Mouse (Mus musculus) CH12.LX (cell line): ENCODE results near the gene Rora. TPM values are rescaled to one million over a fixed set of nuclear protein-coding genes. Genes with fewer than 3 reads are reported as not detected.

Source experiments
- DNase-seq: peaks from one replicate; pipeline ENCODE4 v3.0.0-alpha.2; 2013; ENCODE audit errors: extremely low read depth
- H3K27ac ChIP-seq: 2 replicates; pipeline ENCODE4 v1.5.1; 2012; ENCODE audit warnings: low read depth, mild to moderate bottlenecking, control low read depth, moderate library complexity; ENCODE audit not compliant: insufficient read depth
- H3K27me3 ChIP-seq: replicated peaks from 2 replicates; pipeline ENCODE3; 2012; ENCODE audit warnings: inconsistent platforms
- H3K36me3 ChIP-seq, 2 experiments: replicated peaks in 1 of 2; 2 replicates each; pipeline versions ENCODE3 to v1.6.1; 2012; ENCODE audit warnings: inconsistent platforms in 1 of 2, low read length in 1 of 2, mild to moderate bottlenecking in 1 of 2, mixed read lengths in 1 of 2, moderate library complexity in 1 of 2; ENCODE audit not compliant: control insufficient read depth in 1 of 2, insufficient read depth in 1 of 2
- H3K4me1 ChIP-seq, 2 experiments: 2 replicates each; pipeline ENCODE4 v1.6.1; 2012; ENCODE audit warnings: inconsistent platforms in 1 of 2, moderate library complexity in 1 of 2; ENCODE audit not compliant: insufficient read depth in 2 of 2, control insufficient read depth in 1 of 2
- H3K4me2 ChIP-seq: 2 replicates; pipeline ENCODE4 v1.6.1; 2012; ENCODE audit warnings: low read depth, mild to moderate bottlenecking, control low read depth; ENCODE audit not compliant: poor library complexity, insufficient read depth, severe bottlenecking
- H3K4me3 ChIP-seq, 3 experiments: fragments of 150-350 bp in 1 of 3; sonication (generic) in 1 of 3; replicated peaks in 1 of 3; 2 replicates each; pipeline versions ENCODE3 to v1.5.1; 2011 to 2012; ENCODE audit warnings: low read depth in 2 of 3, low read length in 2 of 3, mild to moderate bottlenecking in 2 of 3, moderate library complexity in 2 of 3, control low read depth in 1 of 3, improper control_type of control experiment in 1 of 3, inconsistent platforms in 1 of 3, mixed read lengths in 1 of 3; ENCODE audit not compliant: poor library complexity in 1 of 3
- H3K79me2 ChIP-seq: replicated peaks from 2 replicates; pipeline ENCODE4 v1.6.1; 2012; ENCODE audit warnings: mild to moderate bottlenecking, moderate library complexity; ENCODE audit not compliant: control insufficient read depth, poor library complexity, insufficient read depth, severe bottlenecking; ENCODE audit errors: extremely low read depth
- H3K9ac ChIP-seq: 2 replicates; pipeline ENCODE4 v1.6.1; 2012; ENCODE audit warnings: low read depth, mild to moderate bottlenecking, control low read depth, moderate library complexity; ENCODE audit not compliant: insufficient read depth
- H3K9me3 ChIP-seq: replicated peaks from 2 replicates; pipeline ENCODE3; 2012; ENCODE audit warnings: low read length, inconsistent platforms, mixed read lengths
- BHLHE40 ChIP-seq: IDR thresholded peaks from 2 replicates; pipeline ENCODE4 v1.6.1; 2011; ENCODE audit warnings: mild to moderate bottlenecking, low read depth, low read length, improper control_type of control experiment
- CTCF ChIP-seq, 2 experiments: IDR thresholded peaks in 1 of 2; conservative IDR thresholded peaks in 1 of 2; 2 replicates each; pipeline ENCODE4 v1.5.1; 2011 to 2012; ENCODE audit warnings: low read depth in 2 of 2, low read length in 2 of 2, improper control_type of control experiment in 1 of 2, inconsistent platforms in 1 of 2, mild to moderate bottlenecking in 1 of 2, moderate library complexity in 1 of 2
- E2F4 ChIP-seq: IDR thresholded peaks from 2 replicates; pipeline ENCODE4 v1.6.1; 2011; ENCODE audit warnings: low read depth, low read length, improper control_type of control experiment; ENCODE audit not compliant: insufficient replicate concordance
- ELF1 ChIP-seq: IDR thresholded peaks from 2 replicates; pipeline ENCODE4 v1.6.1; 2014; ENCODE audit warnings: low read depth, mild to moderate bottlenecking, inconsistent platforms, low read length, improper control_type of control experiment
- ETS1 ChIP-seq: conservative IDR thresholded peaks from 2 replicates; pipeline ENCODE4 v1.6.1; 2012; ENCODE audit warnings: low read depth, mild to moderate bottlenecking, inconsistent platforms, low read length, improper control_type of control experiment, moderate library complexity
- HCFC1 ChIP-seq: IDR thresholded peaks from 2 replicates; pipeline ENCODE4 v1.6.1; 2012; ENCODE audit warnings: low read depth, mild to moderate bottlenecking, inconsistent platforms, low read length, improper control_type of control experiment
- IRF4 ChIP-seq: IDR thresholded peaks from 2 replicates; pipeline ENCODE4 v1.6.1; 2014; ENCODE audit warnings: low read depth, mild to moderate bottlenecking, inconsistent platforms, low read length, improper control_type of control experiment
- JUND ChIP-seq: conservative IDR thresholded peaks from 2 replicates; pipeline ENCODE4 v1.6.1; 2011; ENCODE audit warnings: low read depth, low read length, improper control_type of control experiment
- KAT2A ChIP-seq: IDR thresholded peaks from 2 replicates; pipeline ENCODE4 v1.6.1; 2012; ENCODE audit warnings: low read length, improper control_type of control experiment, inconsistent platforms; ENCODE audit not compliant: insufficient replicate concordance
- MAFK ChIP-seq: IDR thresholded peaks from 2 replicates; pipeline ENCODE4 v1.6.1; 2011; ENCODE audit warnings: low read length, improper control_type of control experiment; ENCODE audit not compliant: insufficient replicate concordance
- MAX ChIP-seq: IDR thresholded peaks from 2 replicates; pipeline ENCODE4 v1.6.1; 2011; ENCODE audit warnings: low read length, improper control_type of control experiment
- MEF2A ChIP-seq: IDR thresholded peaks from 2 replicates; pipeline ENCODE4 v1.6.1; 2014; ENCODE audit warnings: low read depth, mild to moderate bottlenecking, inconsistent platforms, low read length, improper control_type of control experiment, borderline replicate concordance
- MXI1 ChIP-seq: IDR thresholded peaks from 2 replicates; pipeline ENCODE4 v1.6.1; 2011; ENCODE audit warnings: mild to moderate bottlenecking, low read depth, low read length, improper control_type of control experiment
- NELFE ChIP-seq: IDR thresholded peaks from 2 replicates; pipeline ENCODE4 v1.6.1; 2011; ENCODE audit warnings: low read depth, low read length, improper control_type of control experiment
- NRF1 ChIP-seq: IDR thresholded peaks from 2 replicates; pipeline ENCODE4 v1.6.1; 2014; ENCODE audit warnings: low read depth, mild to moderate bottlenecking, inconsistent platforms, low read length, improper control_type of control experiment, moderate library complexity
- PAX5 ChIP-seq: IDR thresholded peaks from 2 replicates; pipeline ENCODE4 v1.6.1; 2012; ENCODE audit warnings: low read length, inconsistent platforms, mixed read lengths
- RAD21 ChIP-seq: IDR thresholded peaks from 2 replicates; pipeline ENCODE4 v1.6.1; 2011; ENCODE audit warnings: low read depth, mild to moderate bottlenecking, low read length, improper control_type of control experiment, moderate library complexity
- RCOR1 ChIP-seq: conservative IDR thresholded peaks from 2 replicates; pipeline ENCODE4 v1.6.1; 2012; ENCODE audit warnings: low read depth, mild to moderate bottlenecking, inconsistent platforms, low read length, improper control_type of control experiment
- SMC3 ChIP-seq: IDR thresholded peaks from 2 replicates; pipeline ENCODE4 v1.6.1; 2011; ENCODE audit warnings: low read depth, low read length, improper control_type of control experiment
- TBP ChIP-seq: conservative IDR thresholded peaks from 2 replicates; pipeline ENCODE4 v1.6.1; 2011; ENCODE audit warnings: low read depth, low read length, improper control_type of control experiment
- TCF12 ChIP-seq: IDR thresholded peaks from 2 replicates; pipeline ENCODE4 v1.6.1; 2014; ENCODE audit warnings: low read depth, mild to moderate bottlenecking, inconsistent platforms, low read length, improper control_type of control experiment
- UBTF ChIP-seq: IDR thresholded peaks from 2 replicates; pipeline ENCODE4 v1.6.1; 2012; ENCODE audit warnings: low read depth, mild to moderate bottlenecking, inconsistent platforms, low read length, improper control_type of control experiment, moderate library complexity
- USF2 ChIP-seq: conservative IDR thresholded peaks from 2 replicates; pipeline ENCODE4 v1.6.1; 2011; ENCODE audit warnings: low read depth, low read length, improper control_type of control experiment
- ZC3H11A ChIP-seq: IDR thresholded peaks from 2 replicates; pipeline ENCODE4 v1.6.1; 2012; ENCODE audit warnings: low read depth, mild to moderate bottlenecking, inconsistent platforms, low read length, improper control_type of control experiment
- dilution Hi-C: fragments of 300-500 bp; cut with MboI; formaldehyde crosslinking; loops from 2 replicates; pipeline ENCODE4 v1.14.3; 2020; ENCODE audit warnings: low sequenced_read_pairs; ENCODE audit not compliant: extremely low pct_unique_long_range_greater_than_20kb, extremely low pct_ligation_motif_present
- in situ Hi-C: fragments of 300-500 bp; cut with MboI; formaldehyde crosslinking; loops from 3 replicates; pipeline ENCODE4 v1.14.3; 2019; ENCODE audit warnings: low sequenced_read_pairs, low pct_ligation_motif_present, low pct_unique_long_range_greater_than_20kb, mixed read lengths
- polyA plus RNA-seq: library from polyadenylated mRNA; unstranded; fragments of >175 nt; gene quantifications from 2 replicates; pipeline ENCODE4 v1.2.1, GENCODE M21; 2012; ENCODE audit warnings: low read depth; ENCODE audit not compliant: insufficient read length
- total RNA-seq, 2 experiments: library from RNA; depleted of rRNA; stranded (reverse); fragments of 300-350 nt in 1 of 2; fragments of >200 nt in 1 of 2; gene quantifications; 2 replicates each; pipeline ENCODE4 v1.2.3; 2012 to 2014

Rora gene
- total and polyA plus RNA-seq, 3 experiments = 0.36 to 0.66 (median 0.64) TPM

GRCm38 (mm10) chr9:69327077-69327476 lies 673.5 kb downstream of the Rora start:
- Histone ChIP-seq H3K9ac (no peak overlapping the region), H3K4me3 (no peak overlapping the region), H3K27me3 (no peaks in the 10 kb centered on the region), H3K36me3 (no peaks in the 10 kb centered on the region), H3K4me2 (peak overlapping the region; percentile 29; the same call in 1 of the 2 replicates), H3K9me3 (no peaks in the 10 kb centered on the region), H3K79me2 (no peaks in the 10 kb centered on the region), H3K27ac (no peak overlapping the region), H3K4me1 (peaks cover 0 to 4% of the 10 kb centered on the region in 2 experiments; a peak in 1 of 4 replicates)
- dilution Hi-C loops (no loop called here), in situ Hi-C loops (no loop called here)
- no peak for DNase-seq
- TF ChIP-seq NELFE (no peak), UBTF (no peak), PAX5 (no peak), RCOR1 (no peak), JUND (no peak), MAFK (no peak), IRF4 (no peak), MAX (no peak), NRF1 (no peak), ETS1 (no peak), TCF12 (no peak), E2F4 (no peak), SMC3 (no peak), RAD21 (no peak), MEF2A (no peak), MXI1 (no peak), KAT2A (no peak)

- Histone ChIP-seq H3K9me3 (no peaks in the 10 kb centered on the region), H3K4me1 (peaks cover 0 to 4% of the 10 kb centered on the region in 2 experiments; a peak in 1 of 4 replicates), H3K27me3 (no peaks in the 10 kb centered on the region), H3K4me3 (no peak overlapping the region), H3K27ac (no peak overlapping the region), H3K36me3 (no peaks in the 10 kb centered on the region), H3K79me2 (no peaks in the 10 kb centered on the region), H3K4me2 (no peak overlapping the region), H3K9ac (no peak overlapping the region)
- DNase-seq = no peak
- dilution Hi-C loops = no loop called here
- in situ Hi-C loops = no loop called here
- no peak for TF ChIP-seq ZC3H11A
- TF ChIP-seq USF2 = no peak
- no peak for TF ChIP-seq HCFC1
- TF ChIP-seq NRF1 = no peak
- no peak for TF ChIP-seq ELF1
- TF ChIP-seq CTCF (conservative IDR thresholded peaks at IDR 0.05 in 1 of 2, IDR thresholded peaks at IDR 0.05 in 1 of 2; ENCODE audit: low read depth in 2 of 2, low read length in 2 of 2) = no peak
- no peak for TF ChIP-seq BHLHE40
- TF ChIP-seq IRF4 = no peak
- no peak for TF ChIP-seq ETS1
- no peak for TF ChIP-seq SMC3
- no peak for TF ChIP-seq TBP
- no peak for TF ChIP-seq UBTF
- no peak for TF ChIP-seq MAFK
- TF ChIP-seq KAT2A = no peak
- no peak for TF ChIP-seq MXI1
These were observed 674.0 kb downstream of the Rora start for GRCm38 (mm10) chr9:69327591-69327990.
